Mouse (Mus musculus): ENCODE results near the gene Ube4b.

DNA sequence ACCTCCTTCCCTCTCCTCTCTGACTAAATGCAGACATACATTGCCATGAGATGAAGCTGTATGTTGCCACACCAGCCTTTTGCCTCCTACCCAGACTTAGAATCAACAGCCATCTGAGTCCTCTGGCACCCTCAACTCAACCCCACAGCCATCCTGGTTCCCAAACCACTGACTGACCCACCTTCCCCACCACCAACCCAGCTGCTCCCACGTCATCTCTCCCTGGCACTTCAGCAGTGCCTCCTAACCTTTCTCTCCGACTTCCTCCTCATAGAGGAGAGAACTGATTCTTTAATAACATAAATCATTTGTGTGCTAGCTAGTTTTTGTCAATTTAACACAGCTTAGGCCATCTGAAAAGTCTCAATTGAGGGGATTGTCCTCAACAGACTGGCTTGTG is 9.6 kb downstream of the Ube4b start:
- TF ChIP-seq POLR2A (IDR thresholded peaks at IDR 0.05; ENCODE audit: control insufficient read depth in 1 of 2, insufficient read depth in 1 of 2, low read depth in 1 of 2, low read length in 2 of 2, poor library complexity in 1 of 2), result no peak
- no peak for TF ChIP-seq RCOR1 (IDR thresholded peaks at IDR 0.05; ENCODE audit: low read depth, low read length)
- TF ChIP-seq MAFK (IDR thresholded peaks at IDR 0.05; ENCODE audit: borderline replicate concordance, low read depth, low read length), result no peak
- TF ChIP-seq KAT2A (conservative IDR thresholded peaks at IDR 0.05; ENCODE audit: low read depth, low read length), result no peak
- TF ChIP-seq CTCF (IDR thresholded peaks at IDR 0.05 in 2 of 3, conservative IDR thresholded peaks at IDR 0.05 in 1 of 3; ENCODE audit: control insufficient read depth in 1 of 3, insufficient read depth in 1 of 3, low read depth in 2 of 3, low read length in 3 of 3, poor library complexity in 1 of 3, severe bottlenecking in 1 of 3), result no peak
- no peak for TF ChIP-seq POLR2AphosphoS2 (IDR thresholded peaks at IDR 0.05; ENCODE audit: low read length)
- TF ChIP-seq NRF1 (IDR thresholded peaks at IDR 0.05; ENCODE audit: insufficient read depth, low read depth, low read length, poor library complexity, severe bottlenecking), result no peak
- TF ChIP-seq MAZ (IDR thresholded peaks at IDR 0.05; ENCODE audit: low read depth, low read length), result no peak
- TF ChIP-seq SIN3A (IDR thresholded peaks at IDR 0.05; ENCODE audit: low read length), result no peak
- no peak for TF ChIP-seq ZC3H11A (IDR thresholded peaks at IDR 0.05; ENCODE audit: low read depth, low read length)
- TF ChIP-seq ETS1 (IDR thresholded peaks at IDR 0.05; ENCODE audit: low read depth, low read length), result no peak
- TF ChIP-seq GABPA (IDR thresholded peaks at IDR 0.05; ENCODE audit: low read depth, low read length), result no peak
- TF ChIP-seq SMC3 (IDR thresholded peaks at IDR 0.05; ENCODE audit: low read depth, low read length), result no peak

Measured in MEL (cell line).